Mouse (Mus musculus) hindbrain, embryonic 15.5 days (tissue): Measurements from ENCODE around the gene Sytl3. TPM values are rescaled to one million over a fixed set of nuclear protein-coding genes. Genes with fewer than 3 reads are reported as not detected.

Experiments used
- ATAC-seq: fragments of 200-750 bp; cut with Nextera tagmentation; 2 replicates; pipeline ENCODE4 v1.8.0; 2017; ENCODE audit warnings: low read depth, moderate number of reproducible peaks, moderate TSS enrichment; ENCODE audit not compliant: low FRiP score
- H3K27ac ChIP-seq: fragments of 300-500 bp; sonication (generic); replicated peaks from 2 replicates; pipeline ENCODE4 v1.5.1; 2015; ENCODE audit warnings: mild to moderate bottlenecking, inconsistent platforms
- H3K27me3 ChIP-seq: fragments of 300-500 bp; sonication (generic); 2 replicates; pipeline ENCODE4 v1.6.1; 2015; ENCODE audit warnings: control low read depth, inconsistent platforms
- H3K36me3 ChIP-seq: fragments of 300-500 bp; sonication (generic); 2 replicates; pipeline ENCODE4 v1.6.1; 2015; ENCODE audit warnings: control low read depth, inconsistent platforms
- H3K4me1 ChIP-seq: fragments of 300-500 bp; sonication (generic); replicated peaks from 2 replicates; pipeline ENCODE4 v1.6.1; 2015; ENCODE audit warnings: control low read depth, inconsistent platforms
- H3K4me2 ChIP-seq: fragments of 300-500 bp; sonication (generic); 2 replicates; pipeline ENCODE4 v1.6.1; 2015; ENCODE audit warnings: moderate library complexity, mild to moderate bottlenecking, inconsistent platforms
- H3K4me3 ChIP-seq: fragments of 300-500 bp; sonication (generic); 2 replicates; pipeline ENCODE4 v1.5.1; 2015; ENCODE audit warnings: mild to moderate bottlenecking, inconsistent platforms
- H3K9ac ChIP-seq: fragments of 300-500 bp; sonication (generic); 2 replicates; pipeline ENCODE4 v1.6.1; 2015; ENCODE audit warnings: inconsistent platforms
- H3K9me3 ChIP-seq: fragments of 300-500 bp; sonication (generic); 2 replicates; pipeline ENCODE4 v1.6.1; 2016; ENCODE audit warnings: control low read depth, inconsistent platforms
- WGBS: fragments of 180-500 bp; shearing (Covaris S2); methylation state at CpG from one replicate; pipeline ENCODE4 v1.1.7; 2015; 5-methylcytosine and 5-hydroxymethylcytosine counted together
- polyA plus RNA-seq: library from polyadenylated mRNA; unstranded; fragments of >200 nt; fragmentation: Nextera tagmentation; extraction: Ambion mirVana; gene quantifications from 2 replicates; pipeline ENCODE4 v1.2.1, GENCODE M21; 2015

The Sytl3 gene
- polyA plus RNA-seq, 1 experiment from 2014 or later, result 1.2 TPM

DNA sequence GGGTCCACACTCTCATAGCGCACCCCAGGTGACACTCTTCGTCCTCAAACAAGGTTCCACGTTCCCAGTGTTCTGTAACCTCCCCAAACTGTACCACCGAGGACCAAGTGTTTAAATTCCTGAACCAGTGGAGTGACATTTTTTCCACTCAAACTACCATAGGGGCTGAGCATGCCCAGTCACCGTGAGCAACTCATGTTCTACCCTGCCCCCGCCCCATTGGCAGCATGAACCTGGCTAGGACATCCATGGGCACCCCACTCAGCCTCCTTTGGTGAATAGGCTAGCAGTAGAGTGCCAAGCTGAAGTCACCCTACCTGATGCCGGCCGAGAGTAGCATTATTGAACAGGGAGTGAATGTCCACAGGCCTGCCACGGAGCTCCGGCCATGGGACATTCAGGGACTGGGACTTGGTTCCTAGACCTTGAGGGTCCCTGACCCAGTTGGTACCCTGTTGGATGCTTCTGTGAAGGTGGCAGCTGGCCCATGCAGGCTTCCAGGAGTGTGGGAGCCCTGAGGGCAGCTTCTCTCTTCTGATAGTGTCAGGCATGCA, 74.5 kb downstream of the Sytl3 start:
- no peak for ATAC-seq
- 95% methylated on average over 10 of the region's 10 CpGs for WGBS
- H3K36me3 ChIP-seq, result no peaks in the 10 kb centered on the region

DNA sequence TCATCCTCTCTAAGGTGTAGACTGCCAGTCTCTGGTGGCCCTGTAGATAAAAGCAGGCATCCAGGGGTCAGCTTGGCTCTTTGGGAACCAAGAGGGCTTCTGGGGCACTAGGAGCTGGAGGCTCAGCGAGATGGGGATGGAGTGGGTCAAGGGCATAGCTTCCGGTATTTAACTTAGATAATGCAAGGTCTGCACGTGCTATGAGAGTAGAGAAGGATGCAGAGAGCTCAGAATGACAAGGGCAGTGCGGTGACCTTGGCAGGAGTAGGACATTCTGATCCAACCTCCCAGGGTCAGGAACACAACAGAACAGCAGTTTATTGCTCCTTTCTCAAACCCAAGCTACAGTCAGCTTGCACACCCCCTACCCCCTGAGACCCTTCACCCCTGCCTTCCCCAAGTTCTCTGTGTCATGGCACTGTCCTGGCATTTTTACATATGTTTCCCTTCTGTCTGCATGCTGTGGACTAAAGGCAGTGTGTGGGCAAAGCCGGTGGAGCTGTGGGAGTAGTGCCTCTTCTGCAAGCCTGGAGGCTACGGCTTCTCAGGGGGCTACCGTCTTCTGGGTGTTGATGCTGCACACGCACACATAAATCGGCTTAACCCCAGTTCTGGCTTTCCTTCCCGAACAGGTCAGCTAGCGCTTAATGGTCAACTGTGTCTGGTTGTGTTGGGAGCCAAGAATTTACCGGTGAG, 76.0 kb downstream of the Sytl3 start:
- Histone ChIP-seq H3K27ac (no peak overlapping the region), H3K4me2 (no peak overlapping the region)
- ATAC-seq, result no peak

More for the DNA sequence above, 74.5 kb downstream of the Sytl3 start:
- no peak overlapping the region for H3K4me2 ChIP-seq
- H3K27ac ChIP-seq, result no peak overlapping the region
- H3K4me3 ChIP-seq, result no peak overlapping the region
- H3K27me3 ChIP-seq, result no peaks in the 10 kb centered on the region
- H3K9me3 ChIP-seq, result no peaks in the 10 kb centered on the region
- peaks cover 8% of the 10 kb centered on the region; the same call in 1 of the 2 replicates for H3K4me1 ChIP-seq
- H3K9ac ChIP-seq, result no peak overlapping the region

DNA sequence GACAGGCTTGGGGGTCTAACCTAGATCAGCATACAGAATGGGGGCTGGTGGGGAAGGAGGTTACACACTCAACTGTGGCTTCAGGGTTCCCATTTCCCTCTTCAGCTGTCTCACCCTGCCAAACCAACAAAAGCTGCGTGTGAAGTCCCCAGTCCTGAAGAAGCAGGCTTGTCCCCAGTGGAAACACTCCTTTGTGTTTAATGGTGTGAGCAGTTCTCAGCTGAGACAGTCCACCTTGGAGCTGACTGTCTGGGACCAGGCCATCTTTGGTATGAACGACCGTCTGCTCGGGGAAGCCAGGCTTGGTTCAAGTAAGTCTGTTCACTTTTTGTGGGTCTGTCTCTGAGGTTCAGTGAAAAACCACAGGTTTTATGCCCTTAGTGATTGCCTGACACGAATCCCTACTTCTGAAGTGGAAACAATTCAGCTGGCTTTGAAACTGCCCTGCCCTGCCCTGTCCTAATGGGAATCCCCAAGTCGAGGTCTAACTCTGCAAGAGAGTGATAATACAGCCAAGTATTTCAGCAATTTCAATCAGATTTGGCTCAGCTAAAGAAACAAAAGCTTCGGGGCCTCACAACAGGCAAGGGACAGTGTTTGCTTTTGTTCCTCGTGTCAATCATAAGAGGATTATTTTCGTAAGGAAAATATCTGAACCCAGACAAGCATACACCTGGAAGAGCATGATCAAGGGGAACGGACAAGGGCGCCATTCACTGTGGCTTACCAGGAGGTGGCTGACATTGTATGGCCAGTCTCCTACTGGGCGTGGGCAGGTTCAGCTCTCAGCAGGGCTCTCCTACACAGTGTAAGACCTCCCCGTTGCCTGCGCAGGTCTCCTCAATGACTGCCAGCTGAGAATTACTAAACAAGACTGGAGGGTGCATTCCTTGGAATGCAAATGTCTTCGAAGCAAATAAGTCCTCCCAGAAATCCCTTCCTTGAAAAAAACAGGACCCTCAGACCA, 77.7 kb downstream of the Sytl3 start:
- H3K9ac ChIP-seq, result no peak overlapping the region
- no peak overlapping the region for H3K4me3 ChIP-seq
- WGBS, result 35% methylated on average over 15 of the region's 15 CpGs
- no peaks in the 10 kb centered on the region for H3K36me3 ChIP-seq
- no peak overlapping the region for H3K4me2 ChIP-seq
- H3K27ac ChIP-seq, result no peak overlapping the region
- no peaks in the 10 kb centered on the region for H3K9me3 ChIP-seq
- H3K27me3 ChIP-seq, result no peaks in the 10 kb centered on the region
- ATAC-seq, result no peak
- peaks cover 16% of the 10 kb centered on the region for H3K4me1 ChIP-seq

More for the DNA sequence above, 76.0 kb downstream of the Sytl3 start:
- H3K4me1 ChIP-seq, result peaks cover 8% of the 10 kb centered on the region; the same call in 1 of the 2 replicates
- WGBS, result 90% methylated on average over 12 of the region's 12 CpGs
- H3K9me3 ChIP-seq, result no peaks in the 10 kb centered on the region
- no peak overlapping the region for H3K9ac ChIP-seq
- H3K4me3 ChIP-seq, result no peak overlapping the region
- no peaks in the 10 kb centered on the region for H3K36me3 ChIP-seq
- no peaks in the 10 kb centered on the region for H3K27me3 ChIP-seq

DNA sequence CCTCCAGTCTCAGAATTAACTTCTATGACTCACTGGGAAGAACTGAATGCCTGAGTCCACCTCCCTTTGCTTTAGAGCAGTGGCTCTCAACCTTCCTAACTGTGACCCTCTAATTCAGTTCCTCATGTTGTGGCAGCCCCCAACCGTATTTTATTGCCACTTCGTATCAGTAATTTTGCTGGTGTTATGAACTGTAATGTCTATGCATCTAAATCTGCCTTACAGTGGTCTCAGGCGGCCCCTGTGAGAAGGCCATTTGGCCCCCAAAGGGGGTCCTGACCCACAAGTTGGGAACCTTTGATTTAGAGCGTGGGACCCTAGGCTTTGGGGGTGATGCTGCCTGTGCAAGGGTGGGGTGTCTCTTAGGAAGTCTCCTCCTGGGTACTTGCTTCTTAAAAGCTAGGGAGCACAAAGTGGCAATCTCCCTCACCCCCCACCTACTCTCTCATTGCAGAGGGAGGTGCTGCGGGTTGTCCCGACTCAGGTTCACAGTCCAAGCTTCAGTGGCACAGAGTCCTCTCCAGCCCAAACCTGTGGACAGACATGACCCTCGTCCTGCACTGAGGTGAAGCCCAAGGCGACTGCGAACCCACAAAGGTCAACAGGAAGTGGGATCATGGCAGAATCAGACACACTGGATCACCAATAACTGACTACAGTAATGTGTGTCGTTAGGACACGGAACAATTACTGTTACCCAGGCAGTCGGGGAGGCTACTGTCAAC, 78.5 kb downstream of the Sytl3 start:
- no peaks in the 10 kb centered on the region for H3K9me3 ChIP-seq
- no peak for ATAC-seq
- no peaks in the 10 kb centered on the region for H3K27me3 ChIP-seq
- no peaks in the 10 kb centered on the region for H3K36me3 ChIP-seq
- WGBS, result 74% methylated on average over 12 of the region's 12 CpGs
- no peak overlapping the region for H3K4me2 ChIP-seq
- H3K9ac ChIP-seq, result no peak overlapping the region
- no peak overlapping the region for H3K27ac ChIP-seq
- peaks cover 24% of the 10 kb centered on the region for H3K4me1 ChIP-seq
- no peak overlapping the region for H3K4me3 ChIP-seq

DNA sequence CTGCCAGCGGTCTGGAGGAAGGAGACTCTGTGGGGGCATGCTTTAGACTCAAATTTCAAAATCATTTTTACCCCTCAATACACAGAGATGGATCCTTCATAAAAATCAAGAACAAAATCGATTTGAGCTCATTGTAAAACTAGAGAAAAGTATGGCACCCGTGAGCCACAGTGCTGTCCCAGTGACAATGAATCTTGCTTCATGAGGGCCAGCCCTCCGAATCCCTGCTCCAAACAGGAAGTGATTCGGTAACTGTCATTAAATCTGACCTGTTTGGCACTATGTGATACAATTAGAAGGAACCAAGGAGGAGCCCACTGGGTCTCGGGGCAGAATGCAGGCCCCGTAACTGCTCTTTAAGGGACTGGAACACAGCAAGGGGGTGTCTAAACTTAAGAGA, 79.9 kb downstream of the Sytl3 start:
- 87% methylated on average over 7 of the region's 7 CpGs for WGBS
- no peak overlapping the region for H3K4me3 ChIP-seq
- no peak overlapping the region for H3K27ac ChIP-seq
- no peaks in the 10 kb centered on the region for H3K9me3 ChIP-seq
- H3K9ac ChIP-seq, result no peak overlapping the region
- no peaks in the 10 kb centered on the region for H3K36me3 ChIP-seq
- peaks cover 35% of the 10 kb centered on the region for H3K4me1 ChIP-seq
- H3K4me2 ChIP-seq, result no peak overlapping the region
- no peaks in the 10 kb centered on the region for H3K27me3 ChIP-seq
- ATAC-seq, result no peak

DNA sequence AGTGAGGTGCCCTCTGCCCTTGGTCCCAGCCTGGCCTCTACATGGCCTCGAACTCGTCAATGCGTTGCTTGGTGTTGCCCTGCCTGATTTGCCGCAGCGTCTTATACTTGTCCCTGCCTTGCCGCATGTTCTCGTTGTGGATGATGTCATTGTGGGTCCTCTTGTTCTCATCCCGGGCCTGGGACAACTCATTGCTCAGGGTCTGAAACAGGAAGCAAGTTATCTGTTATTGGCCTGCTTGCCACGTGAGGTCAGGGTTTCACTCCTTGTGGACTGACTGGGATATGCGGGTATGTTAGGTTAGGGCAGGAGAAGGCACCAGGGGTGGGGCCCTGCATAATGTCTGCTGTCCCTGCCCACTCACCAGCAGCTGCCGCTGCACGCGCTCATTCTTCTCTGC, 80.4 kb downstream of the Sytl3 start:
- H3K27me3 ChIP-seq, result no peaks in the 10 kb centered on the region
- H3K36me3 ChIP-seq, result no peaks in the 10 kb centered on the region
- no peak overlapping the region for H3K9ac ChIP-seq
- no peak overlapping the region for H3K4me2 ChIP-seq
- no peak for ATAC-seq
- no peaks in the 10 kb centered on the region for H3K9me3 ChIP-seq
- WGBS, result 90% methylated on average over 13 of the region's 13 CpGs
- H3K27ac ChIP-seq, result no peak overlapping the region
- peaks cover 35% of the 10 kb centered on the region for H3K4me1 ChIP-seq
- no peak overlapping the region for H3K4me3 ChIP-seq

DNA sequence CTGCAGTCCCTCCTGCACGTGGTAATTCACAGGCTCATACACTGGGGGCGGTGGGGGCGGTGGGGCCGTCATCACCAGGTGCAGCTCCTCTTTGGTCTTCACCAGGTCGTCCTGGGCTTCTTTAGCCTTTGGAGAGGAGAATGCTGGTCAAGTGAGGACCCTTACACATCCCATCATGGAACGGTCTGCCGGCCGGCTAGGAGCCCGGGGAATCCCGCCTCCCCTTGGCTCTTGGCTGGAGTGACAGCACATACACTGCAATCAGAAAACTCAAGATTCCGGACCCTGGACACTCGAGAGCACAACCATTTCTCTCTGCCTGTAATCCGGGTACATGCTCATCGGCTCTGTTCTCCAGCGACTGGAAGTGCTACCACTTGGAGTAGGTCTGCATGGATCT, 80.9 kb downstream of the Sytl3 start:
- Histone ChIP-seq H3K27me3 (no peaks in the 10 kb centered on the region), H3K36me3 (no peaks in the 10 kb centered on the region), H3K9ac (no peak overlapping the region), H3K9me3 (no peaks in the 10 kb centered on the region), H3K4me1 (peaks cover 35% of the 10 kb centered on the region), H3K4me3 (no peak overlapping the region), H3K4me2 (no peak overlapping the region), H3K27ac (no peak overlapping the region)
- ATAC-seq, result no peak
- 89% methylated on average over 15 of the region's 15 CpGs for WGBS

DNA sequence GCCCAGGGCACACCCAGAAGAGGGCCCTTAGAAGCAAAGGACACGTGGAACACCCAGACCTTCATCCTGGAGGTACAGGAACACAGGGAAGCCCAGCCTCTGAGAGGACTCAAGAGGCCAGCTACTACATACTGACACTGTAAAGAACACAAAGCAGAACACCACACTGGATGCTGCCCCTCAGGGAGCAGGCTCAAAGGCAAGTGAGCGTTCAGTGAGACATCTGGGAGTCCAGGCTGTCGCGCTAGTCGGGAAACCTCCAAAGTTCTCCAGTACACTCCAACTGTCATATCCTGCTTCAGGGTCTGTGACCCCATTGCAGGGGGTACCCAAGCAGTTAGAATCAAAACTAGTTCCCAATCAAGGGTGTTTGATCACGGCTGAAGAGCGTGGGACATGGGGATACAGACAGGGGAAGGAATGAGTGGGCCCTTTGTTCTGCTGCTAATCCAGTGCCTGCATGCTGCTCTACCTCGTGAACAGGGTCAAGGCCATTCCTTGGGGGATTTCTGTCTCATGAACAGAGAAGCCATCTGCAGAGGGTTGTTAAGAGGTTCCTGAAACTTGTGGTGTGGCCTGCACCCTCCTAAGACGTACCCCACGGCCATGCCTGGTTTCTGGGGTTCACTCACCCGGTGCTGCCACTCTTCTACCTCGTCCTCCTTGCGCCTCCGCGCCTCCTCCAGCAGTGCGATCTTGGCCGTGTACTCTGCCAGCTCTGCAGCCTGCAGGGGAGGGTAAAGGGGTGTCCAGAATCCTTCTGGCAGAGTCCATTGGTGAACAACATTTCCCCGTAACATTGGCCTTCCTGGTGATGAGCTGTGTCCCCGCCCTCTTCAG, 81.7 kb downstream of the Sytl3 start:
- H3K4me3 ChIP-seq, result no peak overlapping the region
- no peak overlapping the region for H3K4me2 ChIP-seq
- no peak for ATAC-seq
- no peaks in the 10 kb centered on the region for H3K27me3 ChIP-seq
- H3K4me1 ChIP-seq, result peaks cover 42% of the 10 kb centered on the region
- no peak overlapping the region for H3K27ac ChIP-seq
- H3K9me3 ChIP-seq, result no peaks in the 10 kb centered on the region
- no peaks in the 10 kb centered on the region for H3K36me3 ChIP-seq
- no peak overlapping the region for H3K9ac ChIP-seq
- 79% methylated on average over 19 of the region's 19 CpGs for WGBS

DNA sequence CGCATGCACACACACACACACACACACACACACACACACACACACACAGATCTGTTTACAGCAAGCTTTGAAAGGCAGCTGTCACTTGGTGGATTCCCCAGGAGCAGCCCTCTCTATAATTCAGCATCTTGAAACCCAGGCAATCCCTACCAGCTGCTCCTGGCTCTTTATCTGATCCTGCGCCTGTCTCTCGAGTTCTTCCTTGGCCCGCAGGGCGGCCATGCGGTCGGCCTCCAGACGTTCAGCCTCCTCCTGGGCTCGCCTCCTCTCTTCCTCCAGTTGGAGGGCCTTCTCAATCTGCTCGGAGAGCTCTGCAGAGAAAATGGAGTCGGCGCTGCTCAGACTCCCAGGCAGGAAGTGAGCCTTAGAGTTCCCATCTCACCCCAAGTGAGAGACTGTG, 82.4 kb downstream of the Sytl3 start:
- no peak overlapping the region for H3K4me3 ChIP-seq
- H3K36me3 ChIP-seq, result no peaks in the 10 kb centered on the region
- peak overlapping the region; percentile 32; the same call in 1 of the 2 replicates for H3K27ac ChIP-seq
- H3K9ac ChIP-seq, result no peak overlapping the region
- no peaks in the 10 kb centered on the region for H3K27me3 ChIP-seq
- no peaks in the 10 kb centered on the region for H3K9me3 ChIP-seq
- no peak overlapping the region for H3K4me2 ChIP-seq
- WGBS, result 76% methylated on average over 12 of the region's 12 CpGs
- H3K4me1 ChIP-seq, result peaks cover 49% of the 10 kb centered on the region
- ATAC-seq, result no peak

DNA sequence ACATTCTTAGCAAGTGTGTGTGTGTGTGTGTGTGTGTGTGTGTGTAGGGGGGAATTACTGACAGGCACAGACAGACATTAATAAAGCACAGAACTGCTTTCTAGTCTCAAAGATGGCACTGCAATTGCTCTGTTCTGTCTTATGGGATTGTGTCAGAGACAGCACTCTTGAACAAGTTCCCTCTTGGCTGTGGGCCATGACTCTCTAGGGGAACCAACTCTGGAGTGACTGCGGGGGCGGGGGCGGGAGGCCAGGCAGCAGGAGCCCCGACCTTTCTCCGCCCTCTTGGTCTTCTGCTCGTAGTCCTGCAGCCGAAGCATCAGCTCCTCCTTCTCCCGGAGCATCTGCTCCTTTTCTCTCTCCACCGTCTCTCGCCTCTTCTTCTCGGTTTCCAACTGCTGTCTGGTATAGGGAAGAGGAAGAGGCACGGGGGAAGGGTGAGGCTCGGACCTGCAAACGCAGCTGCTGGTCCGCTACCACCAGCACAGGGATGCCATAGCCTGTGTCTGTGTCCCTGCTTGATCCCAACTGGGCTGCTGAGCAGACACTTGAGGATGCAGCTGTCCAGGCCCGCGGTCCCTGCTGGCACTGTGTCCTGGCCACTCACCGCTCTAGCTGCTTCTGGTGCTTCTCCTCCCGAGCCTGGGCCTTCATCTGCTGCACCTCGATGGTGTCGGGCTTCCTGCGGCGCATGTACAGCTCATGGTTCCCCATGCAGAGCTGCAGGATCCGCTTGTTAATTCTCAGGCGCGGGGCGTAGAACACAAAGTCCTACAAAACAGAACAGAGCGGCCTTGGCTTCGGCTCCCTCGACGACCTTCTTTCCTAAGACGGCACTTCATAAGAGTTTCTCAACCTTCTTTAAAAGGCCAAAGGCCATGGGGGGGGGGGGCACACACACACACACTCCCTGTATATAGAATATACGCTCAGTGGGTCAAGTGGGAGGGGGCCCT, 83.5 kb downstream of the Sytl3 start:
- Histone ChIP-seq H3K4me3 (no peak overlapping the region), H3K36me3 (no peaks in the 10 kb centered on the region), H3K9me3 (no peaks in the 10 kb centered on the region), H3K4me1 (peaks cover 52% of the 10 kb centered on the region), H3K4me2 (no peak overlapping the region), H3K9ac (no peak overlapping the region), H3K27ac (0 out of 2 replicates have a peak overlapping the region, but pooled peaks have one; percentile 35), H3K27me3 (no peaks in the 10 kb centered on the region)
- no peak for ATAC-seq
- WGBS, result 52% methylated on average over 33 of the region's 33 CpGs
